Mouse (Mus musculus): ENCODE measurements around the gene Pheta2.

DNA sequence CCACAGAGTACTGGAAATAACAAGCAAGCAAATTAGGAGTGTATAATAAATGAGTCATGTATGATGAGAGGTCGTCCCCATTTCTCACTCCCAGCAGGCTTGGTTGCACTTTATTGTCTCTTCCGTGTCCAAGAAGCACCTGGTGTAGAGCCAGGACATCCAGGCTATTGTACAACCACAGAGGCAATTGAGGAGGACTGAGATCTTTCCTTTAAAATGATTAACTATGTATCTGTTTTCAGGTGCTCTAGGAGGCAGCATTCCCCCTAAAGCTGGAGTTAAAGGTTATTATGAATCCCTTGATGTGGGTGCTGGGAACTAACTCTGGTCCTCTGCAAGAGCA lies 10.2 kb downstream of the Pheta2 start:
- no peak for TF ChIP-seq POLR2A (IDR thresholded peaks at IDR 0.05; ENCODE audit: low read depth, low read length)
- no peak for TF ChIP-seq CTCF (conservative IDR thresholded peaks at IDR 0.05; ENCODE audit: insufficient read depth, insufficient read length, low read depth, low read length)
